Mouse (Mus musculus) left cerebral cortex, postnatal 25 days (tissue): ENCODE results near the gene Nbas. TPM values are rescaled to one million over a fixed set of nuclear protein-coding genes. Genes with fewer than 3 reads are reported as not detected.

Experiments used
- DNase-seq, 2 experiments: peaks; one replicate each; pipeline ENCODE4 v3.0.0; 2022; ENCODE audit warnings: low spot score in 2 of 2, mixed read lengths in 1 of 2
- intact Hi-C: fragments of 180-260 bp; cut with DNase I; formaldehyde crosslinking; loops from one replicate; pipeline ENCODE4 v1.15.1; 2025
- total RNA-seq, 2 experiments: library from RNA; stranded (reverse); gene quantifications; 2 replicates each; pipeline ENCODE4 v1.2.3; 2021

The Nbas gene
- total RNA-seq, 2 experiments from 2014 or later, result 28.3 to 30.8 TPM

DNA sequence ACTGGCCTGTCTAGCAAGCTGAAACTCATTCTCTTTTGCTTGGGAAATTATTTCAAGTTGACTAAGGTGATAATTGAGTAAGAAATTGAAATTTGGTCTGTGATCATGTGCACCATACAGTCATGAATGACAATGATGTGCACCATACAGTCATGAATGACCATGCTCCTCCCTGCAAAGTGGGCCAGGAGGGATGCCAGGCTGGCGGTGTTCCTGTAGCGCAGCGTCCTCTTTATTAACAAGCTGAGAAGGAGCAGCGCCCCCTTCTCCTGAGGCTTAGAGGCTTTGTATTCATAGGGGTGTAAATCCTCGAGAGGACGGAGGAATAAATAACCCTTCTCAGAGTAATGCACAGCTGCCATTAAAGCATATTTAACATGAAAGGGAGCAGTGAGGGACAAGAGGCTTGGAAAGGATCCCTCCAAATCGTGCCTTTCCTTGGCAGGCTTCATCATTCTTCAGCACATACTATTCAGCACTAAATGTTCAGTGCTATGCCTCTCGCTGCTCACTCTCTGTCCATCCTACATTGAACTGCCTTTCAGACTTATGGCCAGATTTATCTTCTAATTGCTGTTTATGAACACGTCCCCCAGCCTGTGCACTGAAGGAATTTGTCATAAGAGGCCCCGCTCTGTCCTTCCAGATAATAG is 230.4 kb downstream of the Nbas start:
- intact Hi-C loops, result no loop called here
- DNase-seq, result peak in 1 of 2 experiments; percentile 10

DNA sequence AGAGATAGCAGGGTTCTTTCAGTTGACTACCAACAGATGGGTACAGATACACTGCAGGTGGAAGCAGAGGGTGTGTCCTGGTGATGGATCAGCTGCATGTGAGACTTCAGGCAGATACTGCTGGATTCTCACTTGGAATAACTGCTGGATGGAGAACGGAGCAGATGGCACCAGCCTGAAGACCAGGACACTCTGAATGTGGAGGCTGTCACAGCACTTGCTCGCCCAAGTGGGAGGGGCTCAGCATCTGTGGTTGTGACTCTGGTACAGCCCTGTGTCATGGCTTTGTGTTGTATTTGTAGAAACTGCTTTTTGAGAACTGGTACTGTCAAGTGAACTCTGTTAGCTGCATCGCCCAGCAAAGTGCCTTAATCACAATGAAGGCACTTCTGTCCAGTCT is 231.3 kb downstream of the Nbas start:
- DNase-seq, result peak in 1 of 2 experiments; percentile 39
- intact Hi-C loops, result no loop called here

DNA sequence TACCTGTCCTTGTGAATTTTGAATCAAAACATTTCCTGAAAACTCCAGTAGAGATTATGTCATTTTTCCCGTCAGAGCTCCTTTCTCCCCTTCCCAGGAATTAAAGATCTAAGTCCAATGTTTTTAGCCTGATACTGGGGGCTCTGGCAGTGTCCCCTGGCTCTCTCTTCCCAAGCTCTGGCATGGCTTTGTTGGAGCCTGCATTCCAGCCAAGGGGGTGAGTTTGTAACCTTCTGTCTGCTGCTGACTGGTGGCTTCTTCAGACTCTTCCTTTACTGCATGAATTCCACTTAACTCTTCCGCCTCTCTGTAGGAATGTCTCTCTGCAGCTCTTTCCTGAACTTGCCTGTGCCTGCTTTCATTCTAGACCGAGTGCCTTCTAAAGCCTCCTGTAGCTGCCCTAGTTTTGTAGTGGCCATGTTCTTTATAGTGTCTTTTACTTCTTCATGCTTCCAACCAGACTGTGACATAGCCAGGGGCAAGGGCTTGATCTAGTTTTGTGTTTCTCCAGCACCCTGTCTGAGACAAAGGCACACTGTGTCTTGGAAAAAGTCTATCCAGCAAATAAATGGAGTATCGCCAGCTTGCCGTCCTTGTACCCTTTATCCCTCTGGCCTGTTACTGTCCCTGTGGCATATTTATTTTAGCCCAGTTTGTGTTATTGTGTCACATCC is 236.0 kb downstream of the Nbas start:
- intact Hi-C loops, result no loop called here
- no peak for DNase-seq

DNA sequence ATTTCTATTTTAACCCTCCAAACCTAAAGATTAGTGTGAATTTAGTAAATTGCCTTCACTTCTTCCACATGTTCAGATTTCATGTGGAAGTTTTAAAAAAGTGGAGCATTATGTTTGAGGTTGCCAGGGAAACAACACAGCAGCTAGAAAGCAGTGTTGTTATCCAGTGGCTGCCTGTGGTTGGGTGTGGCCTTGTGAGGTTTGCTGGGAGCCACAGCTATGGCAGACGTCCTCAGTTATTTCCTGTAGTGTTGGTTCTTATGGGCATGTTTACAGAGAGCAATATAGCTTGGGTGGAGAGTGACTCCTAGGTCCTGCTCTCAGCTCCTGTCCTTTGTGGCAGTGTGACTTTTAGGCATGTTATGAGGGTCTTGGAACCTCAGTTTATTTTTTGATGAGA is 249.1 kb downstream of the Nbas start:
- intact Hi-C loops, result no loop called here
- no peak for DNase-seq

DNA sequence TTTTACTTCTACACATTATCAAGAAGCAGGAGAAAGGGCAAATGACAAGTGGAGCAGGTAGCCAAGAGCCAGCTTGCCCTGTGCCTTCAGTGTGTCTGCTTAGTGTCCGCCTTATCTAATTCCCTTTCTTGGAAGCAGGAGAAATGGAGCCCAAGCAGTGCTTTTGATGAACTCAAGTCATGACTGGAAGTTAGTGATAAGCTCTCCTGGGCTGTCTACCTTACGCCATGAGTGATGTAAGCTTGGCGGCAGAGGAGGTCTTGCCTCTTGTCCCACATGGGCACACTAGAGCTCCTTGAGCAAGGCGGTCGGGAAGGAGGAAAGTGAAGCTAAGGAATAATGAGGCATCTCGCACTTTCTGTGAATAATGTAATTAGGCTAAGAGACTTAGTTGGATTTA is 250.5 kb downstream of the Nbas start:
- intact Hi-C loops, result no loop called here
- DNase-seq, result no peak

DNA sequence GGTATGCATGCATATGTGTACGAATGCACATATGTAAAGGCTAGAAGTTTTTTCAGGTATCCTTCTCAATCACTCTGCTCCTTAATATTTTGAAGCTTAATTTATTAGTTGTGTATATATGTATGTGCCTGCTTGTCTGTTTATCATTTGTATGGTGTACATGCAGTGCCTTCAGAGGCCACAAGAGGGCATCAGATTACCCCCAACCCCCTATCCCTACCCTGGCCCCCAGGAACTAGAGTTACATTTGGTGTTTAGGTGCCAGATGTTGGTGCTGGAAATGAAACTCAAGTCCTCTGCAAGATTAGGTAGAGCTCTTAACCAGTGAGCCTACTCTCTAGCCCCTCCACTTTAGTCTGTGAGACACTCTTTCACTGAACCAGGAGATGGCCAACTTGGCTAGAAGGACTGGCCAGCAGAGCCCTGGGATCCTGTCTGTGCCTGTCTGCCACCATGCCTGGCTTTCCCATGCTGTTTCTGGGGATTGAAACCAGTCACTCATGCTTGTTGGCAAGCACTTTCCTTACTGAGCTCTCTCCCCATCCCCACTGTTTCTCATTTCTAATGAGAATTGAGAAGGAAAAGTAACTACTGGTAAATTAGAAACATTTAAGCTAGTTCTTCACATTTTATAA is 263.9 kb downstream of the Nbas start:
- intact Hi-C loops, result no loop called here
- DNase-seq, result no peak

DNA sequence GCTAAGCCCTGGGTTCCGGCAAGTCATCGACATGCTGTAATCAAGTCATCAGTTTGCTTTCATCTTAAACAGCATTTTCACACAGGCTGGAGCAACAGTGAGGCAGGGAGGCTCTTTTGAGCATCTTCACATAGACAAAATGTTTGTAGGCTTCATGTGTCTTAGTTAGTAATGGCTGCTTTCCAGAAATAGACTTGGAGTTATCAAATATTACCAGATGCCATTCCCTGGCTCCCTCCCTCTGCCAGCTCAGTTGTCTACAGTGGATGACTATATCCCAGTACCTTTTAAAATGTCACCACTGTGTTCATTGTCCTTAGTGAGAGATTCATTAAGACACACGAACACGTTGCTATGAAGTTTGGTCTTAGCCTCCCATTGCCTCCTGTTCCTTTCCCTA is 270.2 kb downstream of the Nbas start:
- intact Hi-C loops, result no loop called here
- DNase-seq, result no peak

DNA sequence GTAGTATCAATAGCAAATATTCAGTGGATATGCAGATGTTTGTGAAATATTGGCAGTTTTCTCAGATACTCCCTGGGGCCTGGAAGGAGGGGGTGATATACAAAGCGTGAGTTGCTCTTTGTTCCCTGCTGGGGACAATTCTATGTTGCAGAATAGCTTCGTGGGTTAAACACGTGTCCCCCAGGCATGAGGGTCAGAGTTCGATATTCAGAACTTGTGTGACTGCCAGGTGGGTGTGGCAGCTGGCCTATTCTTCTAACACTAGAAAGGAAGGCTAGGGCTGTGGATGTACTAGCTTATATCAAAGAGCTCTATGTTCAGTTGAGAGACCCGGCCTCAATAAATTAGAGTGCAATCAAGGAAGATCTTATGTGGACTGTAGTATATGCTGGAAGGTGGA is 274.9 kb downstream of the Nbas start:
- intact Hi-C loops, result no loop called here
- DNase-seq, result no peak

DNA sequence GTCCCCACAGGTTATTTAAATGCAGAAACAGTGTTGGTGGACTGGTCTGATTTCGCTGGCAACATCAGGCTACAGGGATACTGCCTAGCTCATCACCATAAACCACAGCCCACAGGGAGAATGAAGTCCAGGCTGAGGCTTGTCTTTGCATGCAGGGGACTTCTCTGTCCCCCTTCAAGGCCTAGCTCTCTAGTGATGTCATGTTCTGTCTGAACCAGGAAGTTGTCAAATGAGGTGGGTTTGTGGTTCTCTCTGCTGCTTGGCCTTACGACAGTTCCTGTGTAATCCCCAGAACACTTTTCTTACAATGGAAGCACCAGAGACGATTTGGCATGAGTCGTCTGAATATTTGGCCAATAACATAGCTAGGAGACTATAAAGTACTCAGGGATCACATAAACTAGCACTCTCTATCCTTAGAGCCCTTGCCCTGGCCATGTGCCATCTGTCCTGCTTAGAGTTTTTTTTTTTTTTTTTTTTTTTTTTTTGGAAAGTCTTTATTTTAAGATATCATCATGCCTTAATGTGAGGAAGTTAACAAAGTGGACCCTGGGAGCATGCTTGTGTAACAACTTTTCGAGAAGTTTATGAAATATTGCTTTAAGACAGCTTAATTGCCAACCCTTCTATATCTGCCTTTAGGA is 294.8 kb downstream of the Nbas start:
- no peak for DNase-seq
- intact Hi-C loops, result no loop called here

DNA sequence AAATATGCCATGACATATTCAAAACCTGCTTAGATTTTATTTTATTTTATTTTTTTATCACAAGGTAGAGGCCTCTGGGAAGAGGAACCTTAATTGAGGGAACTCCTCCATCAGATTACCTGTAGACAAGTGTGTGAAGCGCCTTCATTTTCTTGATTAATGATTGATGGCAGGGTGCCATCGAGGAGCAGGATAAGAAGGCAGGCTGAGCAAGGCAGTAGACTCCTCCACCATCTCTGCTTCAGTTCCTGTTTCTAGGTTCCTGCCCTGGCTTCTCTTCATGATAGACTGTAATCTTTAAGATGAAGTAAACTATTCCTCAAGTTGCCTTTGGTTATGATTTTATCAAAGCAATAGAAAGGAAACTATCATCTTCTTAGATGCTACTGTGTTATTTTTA is 295.4 kb downstream of the Nbas start:
- no peak for DNase-seq
- intact Hi-C loops, result no loop called here

DNA sequence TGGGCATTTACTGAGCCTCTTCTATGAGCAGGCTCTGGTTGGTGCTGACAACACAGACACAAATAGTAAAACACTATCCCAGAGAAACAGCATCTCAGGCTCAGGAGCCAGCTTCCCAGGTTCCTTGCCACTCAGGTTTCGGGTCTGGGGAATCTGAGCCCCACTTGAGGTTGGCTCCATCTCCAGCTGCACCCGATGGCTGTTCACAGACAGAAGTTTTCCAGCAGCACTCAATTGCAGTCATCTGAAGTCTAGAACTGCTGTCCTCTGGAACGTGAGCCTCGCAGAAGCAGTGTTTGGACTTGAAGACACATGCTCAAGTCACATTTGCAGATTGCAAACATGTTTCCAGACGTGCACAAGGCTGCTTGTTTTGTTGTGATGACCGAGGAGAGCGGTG is 297.5 kb downstream of the Nbas start:
- intact Hi-C loops, result no loop called here

DNA sequence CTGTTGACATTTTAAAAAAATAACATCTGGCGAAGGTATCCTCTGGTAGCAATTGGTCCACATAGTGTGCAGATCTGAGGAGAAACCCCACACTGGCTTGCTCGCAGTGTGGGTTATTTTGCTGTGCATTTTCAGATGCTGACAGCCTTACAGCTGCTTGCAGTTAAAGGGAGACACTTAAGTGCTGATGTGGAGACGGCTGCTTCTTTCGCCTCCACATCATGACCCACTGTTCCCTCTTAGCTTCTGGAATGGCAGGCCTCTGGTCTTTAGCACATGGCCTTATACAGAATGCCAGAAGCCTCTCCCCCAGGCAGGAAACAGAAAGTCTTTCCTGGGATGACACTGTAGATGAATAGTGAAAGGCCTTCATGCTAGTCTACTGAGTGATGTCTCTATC is 306.2 kb downstream of the Nbas start:
- no peak for DNase-seq
- intact Hi-C loops, result no loop called here

More for the DNA sequence above, 297.5 kb downstream of the Nbas start:
- DNase-seq, result no peak

DNA sequence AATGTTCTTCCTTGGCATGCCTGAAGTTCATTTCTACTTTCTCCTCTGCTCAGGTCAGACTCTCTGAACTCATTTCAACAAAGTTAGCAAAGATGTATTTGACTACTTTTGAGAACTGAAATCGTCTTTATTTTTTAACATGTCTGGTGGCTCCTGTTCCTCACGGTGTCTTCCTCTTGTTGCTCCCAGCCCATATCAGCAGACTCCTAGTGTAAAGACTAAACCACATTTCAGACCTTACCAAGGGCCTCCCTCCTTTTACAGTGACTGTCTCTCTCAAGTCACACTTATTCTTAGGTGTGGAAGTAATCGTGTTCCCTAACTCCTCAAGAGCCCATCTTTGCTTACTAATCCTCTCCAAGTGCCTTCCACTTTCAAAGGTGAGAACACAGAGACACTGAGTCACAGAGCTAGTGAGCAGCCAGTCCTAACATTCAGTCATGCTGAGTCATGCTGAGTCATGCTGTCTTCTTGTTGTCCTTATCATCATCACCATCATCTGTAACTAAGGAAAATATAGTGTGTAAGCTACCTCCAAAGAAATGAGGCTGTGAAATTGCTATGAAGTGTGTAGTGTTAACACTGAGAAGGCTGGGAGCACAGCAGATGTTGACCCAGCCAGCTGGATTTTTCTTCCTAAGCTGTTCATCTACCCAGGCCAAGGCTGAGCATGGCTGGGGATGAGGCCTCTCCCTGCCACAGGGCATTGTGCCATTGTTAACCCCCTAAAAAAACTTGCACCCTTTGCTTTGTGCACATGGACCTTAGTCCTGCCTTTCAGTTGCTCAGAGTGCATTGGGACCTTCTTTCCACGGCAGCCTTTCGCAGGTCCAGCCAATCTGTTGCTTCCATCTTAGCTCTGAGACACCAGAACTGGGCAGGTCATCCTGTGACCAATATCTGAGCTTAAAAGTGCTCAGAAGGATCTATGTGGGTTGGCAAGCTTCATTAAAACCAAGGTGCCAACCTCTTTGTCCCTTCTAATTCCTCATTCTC is 307.0 kb downstream of the Nbas start:
- intact Hi-C loops, result no loop called here
- DNase-seq, result peak in 1 of 2 experiments; percentile 64

DNA sequence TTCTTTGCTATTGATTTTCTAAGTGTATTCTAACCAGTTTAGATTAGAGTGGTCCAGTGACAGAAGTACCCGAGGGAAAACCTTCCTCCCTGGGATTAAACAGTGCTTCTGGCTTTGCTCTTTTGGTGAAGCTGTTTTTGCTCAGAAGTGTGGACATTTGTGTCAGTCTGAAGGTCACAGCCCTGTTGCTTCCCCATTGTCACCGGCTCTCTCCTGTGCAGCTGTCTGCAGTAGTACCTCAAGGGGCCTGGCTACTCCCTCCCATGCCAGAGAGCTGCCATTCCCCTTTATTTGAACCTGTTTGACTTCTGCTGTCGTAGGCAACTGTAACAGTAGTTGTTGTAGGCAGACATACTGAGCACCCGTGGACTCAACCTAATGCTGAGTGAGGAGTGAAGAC is 307.8 kb downstream of the Nbas start:
- no peak for DNase-seq
- intact Hi-C loops, result no loop called here

DNA sequence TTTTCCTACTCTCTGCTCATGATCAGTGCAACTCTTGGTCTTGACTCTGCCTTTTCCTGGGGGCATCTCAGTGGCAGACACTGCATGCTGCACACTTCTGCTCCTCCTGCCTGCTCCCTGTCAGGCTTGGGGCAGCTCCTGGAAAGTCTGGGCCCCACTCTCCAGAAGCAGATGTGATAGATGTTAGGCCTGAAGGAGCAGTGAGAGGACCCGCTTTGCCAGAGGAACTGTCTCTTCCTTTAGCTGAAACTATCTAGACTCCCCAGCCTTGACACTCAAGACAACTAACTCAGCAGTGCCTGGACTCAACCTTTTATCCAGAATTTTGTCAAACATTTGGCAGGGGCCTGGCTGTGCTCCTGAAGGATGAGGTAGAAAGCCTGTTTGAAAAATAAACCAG is 311.9 kb downstream of the Nbas start:
- DNase-seq, result no peak
- intact Hi-C loops, result no loop called here

DNA sequence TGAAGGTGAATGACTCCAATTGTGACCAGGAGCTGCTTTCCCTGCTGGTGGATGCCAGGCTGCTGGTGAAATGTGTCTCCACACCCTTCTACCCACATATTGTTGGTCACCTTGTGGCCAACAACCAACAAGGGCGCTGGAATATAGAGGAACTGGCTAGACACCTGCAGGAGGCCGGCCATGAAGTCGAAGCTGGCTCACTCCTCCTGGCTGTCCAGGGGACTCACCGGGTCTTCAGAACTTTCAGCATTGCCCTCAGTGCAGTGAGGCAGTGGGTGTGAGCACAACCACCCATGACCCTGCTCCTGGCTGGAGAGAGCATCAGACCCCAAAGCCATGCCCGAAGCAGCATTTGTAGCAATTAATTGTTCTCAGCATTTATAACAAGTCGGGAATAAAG is 314.5 kb downstream of the Nbas start:
- intact Hi-C loops, result no loop called here
- no peak for DNase-seq

DNA sequence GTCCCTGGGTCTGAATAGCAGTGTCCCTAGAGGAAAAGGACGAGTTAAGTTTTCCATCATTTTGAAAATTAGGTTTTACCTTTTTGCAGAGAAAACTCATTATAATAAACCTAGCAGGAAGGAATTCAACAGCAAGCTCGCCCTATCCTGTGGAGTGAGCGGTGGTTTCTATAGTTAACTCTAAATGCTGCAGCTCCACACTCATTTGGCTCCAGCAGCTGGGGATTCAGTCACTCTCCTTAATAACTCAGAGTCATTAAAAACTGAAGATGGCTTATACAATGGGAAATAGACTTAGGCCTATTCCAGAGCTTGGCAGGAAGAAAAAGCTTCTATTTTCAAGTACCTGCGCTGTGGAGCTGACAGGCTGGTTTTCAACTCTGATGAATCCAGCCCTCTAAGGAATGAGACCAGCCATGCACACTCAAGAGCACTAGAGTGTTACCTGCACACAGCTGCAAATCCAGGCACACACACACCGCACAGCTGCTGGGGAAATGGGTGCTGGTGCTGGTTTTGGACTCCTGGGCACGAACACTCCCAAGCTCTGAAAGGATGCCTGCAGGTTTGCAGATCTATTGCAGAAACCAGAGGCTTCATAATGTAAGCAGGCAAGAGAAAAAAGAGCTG is 316.7 kb downstream of the Nbas start:
- no peak for DNase-seq
- intact Hi-C loops, result no loop called here

DNA sequence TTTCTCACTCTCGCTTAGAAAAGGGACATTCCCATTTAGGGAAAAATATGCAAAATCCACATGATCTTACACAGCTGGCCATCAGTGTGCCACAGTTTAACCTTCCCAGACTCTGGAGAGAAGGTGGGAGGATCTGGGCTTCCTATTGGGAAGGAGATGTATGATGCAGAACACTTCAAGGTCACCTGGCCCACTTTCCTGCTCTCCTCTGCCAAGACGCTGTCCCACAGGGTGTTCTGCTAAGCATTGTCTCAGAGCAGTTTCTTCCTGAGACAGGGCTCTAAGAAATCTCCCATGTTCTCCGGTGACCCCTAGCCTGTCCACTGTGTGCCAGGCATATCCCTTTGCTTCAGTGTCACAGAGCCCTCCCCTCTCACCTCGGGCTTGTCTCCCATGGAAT is 318.7 kb downstream of the Nbas start:
- intact Hi-C loops, result no loop called here
- DNase-seq, result no peak

DNA sequence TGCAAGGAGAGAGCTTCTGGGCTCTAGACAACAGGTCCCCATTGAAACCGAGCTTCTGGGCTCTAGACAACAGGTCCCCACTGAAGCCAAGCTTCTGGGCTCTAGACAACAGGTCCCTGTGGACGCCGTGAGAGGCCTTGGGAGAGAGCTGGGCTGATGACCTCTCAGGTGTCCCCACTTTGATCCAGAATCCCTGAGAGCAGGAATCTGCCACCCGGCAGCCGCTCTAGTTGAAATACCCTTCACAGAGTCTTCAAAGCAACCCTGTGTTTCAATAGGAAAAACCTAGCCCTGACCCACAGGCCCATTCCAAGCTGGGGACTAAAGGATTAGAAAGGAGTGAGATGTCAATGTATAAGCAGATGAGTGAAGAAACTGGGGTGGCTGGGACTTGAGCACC is 320.1 kb downstream of the Nbas start:
- intact Hi-C loops, result no loop called here
- DNase-seq, result no peak
